Mouse (Mus musculus): ENCODE results near the gene Tldc2. TPM values are rescaled to one million over a fixed set of nuclear protein-coding genes. Genes with fewer than 3 reads are reported as not detected.

The Tldc2 gene
- polyA plus RNA-seq, 1 experiment from 2014 or later = not detected

GRCm38 (mm10) chr2:157064136-157064535, 22.7 kb upstream of the Tldc2 start:
- Histone ChIP-seq H3K36me3 (peaks cover 11% of the 10 kb centered on the region), H3K9me3 (no peaks in the 10 kb centered on the region), H3K4me3 (no peak overlapping the region), H3K27me3 (no peaks in the 10 kb centered on the region), H3K9ac (replicated peaks) (no peak overlapping the region), H3K27ac (replicated peaks) (peak overlapping the region; percentile 67), H3K4me1 (peaks cover 83% of the 10 kb centered on the region), H3K4me2 (replicated peaks) (no peak overlapping the region)
- no peak for ATAC-seq (replicated peaks)
- WGBS = 36% methylated on average over 7 of the region's 7 CpGs

GRCm38 (mm10) chr2:157064978-157065878, 21.6 kb upstream of the Tldc2 start:
- 82% methylated on average over 14 of the region's 14 CpGs for WGBS
- Histone ChIP-seq H3K9me3 (no peaks in the 10 kb centered on the region), H3K4me3 (no peak overlapping the region), H3K4me1 (peaks cover 85% of the 10 kb centered on the region), H3K27me3 (no peaks in the 10 kb centered on the region), H3K9ac (replicated peaks) (no peak overlapping the region), H3K4me2 (replicated peaks) (no peak overlapping the region), H3K36me3 (peaks cover under 1% of the 10 kb centered on the region; the same call in 1 of the 2 replicates), H3K27ac (replicated peaks) (0 out of 2 replicates have a peak overlapping the region, but pooled peaks have one; percentile 67)
- ATAC-seq (replicated peaks) = no peak

DNA sequence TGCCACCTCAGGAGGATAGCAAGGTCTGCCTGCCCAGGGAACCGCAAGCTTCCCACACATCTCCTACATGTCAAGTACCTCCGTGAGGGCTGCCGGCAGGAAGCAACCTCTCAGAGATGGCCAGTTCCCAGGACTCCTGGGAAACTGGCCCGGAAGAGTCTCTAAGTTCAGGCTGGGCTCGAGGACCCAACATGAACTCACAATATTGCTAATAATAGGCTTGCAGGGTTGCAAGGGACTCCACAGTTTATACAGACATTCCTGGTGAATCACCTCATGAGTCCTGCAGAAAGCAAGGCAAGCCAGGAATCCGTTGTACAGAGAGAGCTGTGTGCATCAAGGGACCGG, 21.0 kb upstream of the Tldc2 start:
- peaks cover 89% of the 10 kb centered on the region for H3K4me1 ChIP-seq
- no peak for ATAC-seq (replicated peaks)

GRCm38 (mm10) chr2:157066731-157067430, 20.0 kb upstream of the Tldc2 start:
- 91% methylated on average over 7 of the region's 7 CpGs for WGBS
- Histone ChIP-seq H3K27me3 (no peaks in the 10 kb centered on the region), H3K4me2 (replicated peaks) (no peak overlapping the region), H3K9ac (replicated peaks) (no peak overlapping the region), H3K9me3 (no peaks in the 10 kb centered on the region), H3K27ac (replicated peaks) (no peak overlapping the region), H3K4me1 (peaks cover 95% of the 10 kb centered on the region), H3K36me3 (no peaks in the 10 kb centered on the region), H3K4me3 (no peak overlapping the region)
- ATAC-seq (replicated peaks) = no peak

More for the DNA sequence above, 21.0 kb upstream of the Tldc2 start:
- no peak overlapping the region for H3K9ac ChIP-seq (replicated peaks)
- H3K4me3 ChIP-seq = no peak overlapping the region
- H3K27ac ChIP-seq (replicated peaks) = no peak overlapping the region
- H3K9me3 ChIP-seq = no peaks in the 10 kb centered on the region
- H3K36me3 ChIP-seq = no peaks in the 10 kb centered on the region
- WGBS = 79% methylated on average over 7 of the region's 7 CpGs
- no peak overlapping the region for H3K4me2 ChIP-seq (replicated peaks)
- H3K27me3 ChIP-seq = no peaks in the 10 kb centered on the region

DNA sequence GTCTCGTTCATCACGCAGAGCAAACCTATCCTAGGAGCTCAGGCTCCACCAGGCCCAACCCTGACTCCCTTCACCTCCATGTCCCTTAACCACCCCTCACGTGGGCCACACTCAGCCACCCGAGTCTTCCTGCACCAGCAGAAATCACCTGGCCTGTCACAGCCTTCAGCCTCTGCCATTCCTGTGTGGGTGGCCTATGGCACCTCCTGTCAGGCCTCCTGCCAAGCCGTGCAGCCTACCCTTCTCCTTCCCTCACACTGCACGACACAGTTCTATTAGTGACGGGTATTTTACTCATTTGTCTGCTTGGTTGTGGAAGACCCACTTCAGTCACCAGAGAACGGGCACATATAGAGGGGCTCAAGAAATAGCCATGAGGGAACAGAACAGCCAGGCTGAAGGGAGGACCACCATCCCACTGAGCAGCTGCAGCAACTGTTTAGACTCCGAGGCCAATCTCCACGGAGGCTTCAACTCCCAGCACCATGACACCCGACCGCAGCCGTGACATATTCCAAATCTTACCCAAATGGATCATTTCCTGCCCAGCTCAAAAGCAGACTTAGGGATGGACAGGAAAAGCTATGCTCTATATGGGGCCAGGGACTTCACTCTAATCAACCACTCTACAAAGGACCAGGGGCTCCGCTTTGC, 18.0 kb upstream of the Tldc2 start:
- peak overlapping the region; percentile 35 for H3K27ac ChIP-seq (replicated peaks)

DNA sequence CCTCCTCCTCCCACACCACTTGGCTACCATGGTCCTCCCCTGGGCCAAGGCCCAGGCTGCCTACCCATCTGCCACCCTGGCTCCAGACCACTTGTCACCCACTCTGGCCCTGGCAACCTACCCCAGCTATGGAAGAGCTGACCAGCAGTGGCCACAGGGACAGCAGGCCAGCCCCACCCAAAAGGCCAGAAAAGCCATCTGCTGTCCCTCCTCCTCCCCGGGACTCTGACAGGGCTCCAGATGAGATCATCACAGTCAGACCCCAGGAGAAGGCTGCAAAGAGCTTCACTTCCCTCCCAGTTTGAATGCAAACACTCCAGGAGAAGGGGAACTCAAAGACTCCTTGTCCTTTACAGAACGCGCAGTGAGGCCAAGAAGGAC, 17.5 kb upstream of the Tldc2 start:
- 0 out of 2 replicates have a peak overlapping the region, but pooled peaks have one; percentile 0 for H3K4me2 ChIP-seq (replicated peaks)
- H3K9ac ChIP-seq (replicated peaks) = peak overlapping the region; percentile 16; the same call in 1 of the 2 replicates
- H3K27ac ChIP-seq (replicated peaks) = peak overlapping the region; percentile 35
- H3K4me3 ChIP-seq = no peak overlapping the region
- peaks cover 95% of the 10 kb centered on the region for H3K4me1 ChIP-seq
- no peaks in the 10 kb centered on the region for H3K9me3 ChIP-seq
- WGBS = 33% methylated on average over 3 of the region's 3 CpGs
- no peaks in the 10 kb centered on the region for H3K27me3 ChIP-seq
- peaks cover 8% of the 10 kb centered on the region for H3K36me3 ChIP-seq
- ATAC-seq (replicated peaks) = no peak; the same call in 1 of the 2 replicates

More for the DNA sequence above, 18.0 kb upstream of the Tldc2 start:
- ATAC-seq (replicated peaks) = no peak
- Histone ChIP-seq H3K4me3 (no peak overlapping the region), H3K36me3 (peaks cover 8% of the 10 kb centered on the region), H3K4me1 (peaks cover 95% of the 10 kb centered on the region), H3K27me3 (no peaks in the 10 kb centered on the region), H3K9me3 (no peaks in the 10 kb centered on the region), H3K4me2 (replicated peaks) (0 out of 2 replicates have a peak overlapping the region, but pooled peaks have one; percentile 0), H3K9ac (replicated peaks) (no peak overlapping the region; the same call in 1 of the 2 replicates)
- WGBS = 51% methylated on average over 14 of the region's 14 CpGs

DNA sequence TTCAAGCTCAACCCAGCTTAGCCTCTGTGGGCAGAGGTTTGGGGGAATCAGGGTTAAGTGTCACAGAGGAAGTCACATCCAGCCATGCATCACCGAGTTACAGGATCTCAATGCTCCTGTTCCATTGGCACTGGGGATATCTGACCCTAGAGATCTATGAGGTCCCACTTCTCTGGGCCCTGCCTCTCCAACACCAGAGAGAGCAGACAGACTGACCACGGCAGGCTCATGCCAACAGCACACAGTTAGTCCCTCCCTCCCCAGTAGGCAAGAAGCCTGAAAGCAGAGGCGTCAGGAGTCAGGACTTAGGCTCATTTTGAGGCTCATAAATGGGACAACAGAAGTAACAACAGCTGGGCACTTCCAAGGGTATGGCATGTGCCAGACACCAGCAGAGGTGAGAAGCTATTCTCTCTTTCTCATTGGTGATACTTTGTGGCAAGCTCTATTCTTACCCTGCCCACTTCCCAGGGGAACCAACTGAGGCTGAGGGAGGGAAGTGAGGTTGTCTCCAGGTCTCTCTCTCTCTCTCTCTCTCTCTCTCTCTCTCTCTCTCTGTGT, 17.0 kb upstream of the Tldc2 start:
- Histone ChIP-seq H3K27ac (replicated peaks) (peak overlapping the region; percentile 35), H3K4me2 (replicated peaks) (no peak overlapping the region), H3K9me3 (no peaks in the 10 kb centered on the region), H3K36me3 (peaks cover 8% of the 10 kb centered on the region), H3K4me1 (peaks cover 95% of the 10 kb centered on the region), H3K9ac (replicated peaks) (peak overlapping the region; percentile 16; the same call in 1 of the 2 replicates), H3K27me3 (no peaks in the 10 kb centered on the region), H3K4me3 (no peak overlapping the region)
- ATAC-seq (replicated peaks) = no peak
- 46% methylated on average over 3 of the region's 3 CpGs for WGBS

DNA sequence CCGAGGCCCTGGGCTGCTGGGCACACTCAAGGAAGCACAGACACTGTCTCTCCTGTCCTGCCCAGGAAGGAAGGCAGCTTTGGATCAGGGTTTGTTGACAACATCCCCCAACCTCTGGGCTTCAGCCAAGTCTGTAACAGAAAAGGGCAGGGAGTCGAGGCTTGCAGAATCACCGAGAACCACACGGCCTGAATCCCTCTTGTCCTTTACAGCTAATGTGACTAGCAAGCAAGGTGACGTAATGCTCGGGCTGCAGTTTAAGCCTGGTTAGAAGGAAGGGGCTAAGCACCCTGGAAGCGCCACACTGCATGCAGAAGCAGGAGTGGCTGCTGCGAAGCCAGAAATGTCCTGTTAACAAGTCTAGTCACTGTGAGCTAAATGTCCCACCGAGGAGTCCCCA, 16.5 kb upstream of the Tldc2 start:
- H3K4me1 ChIP-seq = peaks cover 95% of the 10 kb centered on the region

DNA sequence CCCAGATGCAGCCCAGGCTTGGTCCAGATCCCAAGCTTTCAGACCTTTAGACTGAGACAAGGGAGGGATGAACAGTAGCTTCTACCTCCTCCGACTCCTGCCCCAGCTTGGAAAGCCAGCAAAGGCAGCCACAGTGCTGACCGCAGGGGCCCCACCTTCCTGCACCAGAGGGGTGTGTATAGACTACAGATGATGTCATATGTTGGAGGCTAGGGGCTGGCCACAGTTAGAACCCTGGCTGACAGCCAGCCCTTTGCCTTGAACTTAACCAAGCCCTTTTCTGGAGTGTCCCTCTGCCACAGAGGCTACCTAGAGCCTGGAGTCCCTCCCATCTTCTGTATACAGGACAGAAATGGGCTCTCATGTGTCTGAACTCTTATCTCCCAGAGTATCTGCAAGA, 15.3 kb upstream of the Tldc2 start:
- Histone ChIP-seq H3K9me3 (no peaks in the 10 kb centered on the region), H3K4me3 (no peak overlapping the region), H3K4me2 (replicated peaks) (0 out of 2 replicates have a peak overlapping the region, but pooled peaks have one; percentile 7), H3K4me1 (peaks cover 98% of the 10 kb centered on the region), H3K27ac (replicated peaks) (peak overlapping the region; percentile 35; the same call in 1 of the 2 replicates), H3K9ac (replicated peaks) (peak overlapping the region; percentile 8; the same call in 1 of the 2 replicates), H3K36me3 (peaks cover 8% of the 10 kb centered on the region), H3K27me3 (no peaks in the 10 kb centered on the region)
- ATAC-seq (replicated peaks) = no peak
- 37% methylated on average over 2 of the region's 2 CpGs for WGBS

More for the DNA sequence above, 16.5 kb upstream of the Tldc2 start:
- Histone ChIP-seq H3K9me3 (no peaks in the 10 kb centered on the region), H3K27ac (replicated peaks) (peak overlapping the region; percentile 35), H3K27me3 (no peaks in the 10 kb centered on the region), H3K4me2 (replicated peaks) (0 out of 2 replicates have a peak overlapping the region, but pooled peaks have one; percentile 1), H3K4me3 (no peak overlapping the region), H3K9ac (replicated peaks) (peak overlapping the region; percentile 11; the same call in 1 of the 2 replicates), H3K36me3 (peaks cover 8% of the 10 kb centered on the region)
- ATAC-seq (replicated peaks) = no peak; the same call in 1 of the 2 replicates
- 24% methylated on average over 9 of the region's 9 CpGs for WGBS

- ATAC-seq (replicated peaks) = no peak
Observed at GRCm38 (mm10) chr2:157072316-157072990, 14.4 kb upstream of the Tldc2 start.

More at GRCm38 (mm10) chr2:157072316-157072990, 14.4 kb upstream of the Tldc2 start:
- Histone ChIP-seq H3K9ac (replicated peaks) (no peak overlapping the region), H3K4me2 (replicated peaks) (no peak overlapping the region), H3K4me3 (no peak overlapping the region), H3K9me3 (no peaks in the 10 kb centered on the region), H3K27ac (replicated peaks) (no peak overlapping the region), H3K4me1 (peaks cover 98% of the 10 kb centered on the region), H3K27me3 (no peaks in the 10 kb centered on the region), H3K36me3 (peaks cover 8% of the 10 kb centered on the region)
- WGBS = 75% methylated on average over 9 of the region's 9 CpGs

All from forebrain, embryonic 15.5 days (tissue).